Mouse (Mus musculus) olfactory bulb, adult 2 months (tissue): Measurements from ENCODE around the gene Bmp15.

Experiments used
- CTCF ChIP-seq: fragments of 200-500 bp; IDR thresholded peaks from 2 replicates; pipeline ENCODE4 v1.5.1; 2012; ENCODE audit warnings: low read depth, mild to moderate bottlenecking, low read length, moderate library complexity; ENCODE audit not compliant: insufficient read depth
- POLR2A ChIP-seq: fragments of 200-500 bp; IDR thresholded peaks from 2 replicates; pipeline ENCODE4 v1.6.1; 2012; ENCODE audit warnings: mild to moderate bottlenecking, low read depth, low read length, moderate library complexity; ENCODE audit not compliant: insufficient read depth

GRCm38 (mm10) chrX:6356876-6357275 lies 36.4 kb upstream of the Bmp15 start:
- TF ChIP-seq POLR2A (no peak), CTCF (no peak)
